In genomic region chrX:170010581-170011528, GRCm38 (mm10) we compare ENCODE assay signal across 8 mouse cellular contexts. TPM values are rescaled to one million over a fixed set of nuclear protein-coding genes. Genes with fewer than 3 reads are reported as not detected.
DNase-seq lines count a peak whose midpoint lies in the region; ATAC-seq and TF ChIP-seq lines count a peak whose summit lies in the region.
"Not testable (repeated sequence)": the region's sequence is repeated elsewhere in the genome, so short reads cannot be mapped to it uniquely, and the experiment has no call there.

No protein-coding gene starts in this region.

- H3K27me3 ChIP-seq in MEL (ENCODE audit: control insufficient read depth in 1 of 2, insufficient read depth in 2 of 2, low read length in 2 of 2); forebrain, embryonic 16.5 days (replicated peaks; ENCODE audit: control insufficient read depth, insufficient read depth, low read length); hindbrain, embryonic 11.5 days (ENCODE audit: control insufficient read depth, insufficient read depth, low read length); megakaryocyte, embryonic 14.5 days (replicated peaks): not testable (repeated sequence)

- peak overlapping the region; percentile 36 for H3K4me2 ChIP-seq in forebrain, embryonic 16.5 days (ENCODE audit: low read length)
- 0 out of 2 replicates have a peak overlapping the region, but pooled peaks have one; percentile 17 for H3K4me2 ChIP-seq in hindbrain, embryonic 11.5 days (replicated peaks; ENCODE audit: low read depth, low read length)

- TF ChIP-seq EP300 in MEL (IDR thresholded peaks at IDR 0.05; ENCODE audit: low read depth in 1 of 2, low read length in 2 of 2) = not testable (repeated sequence)

- H3K9ac ChIP-seq in MEL (ENCODE audit: control insufficient read depth, low read depth, low read length, poor library complexity, severe bottlenecking) = peak overlapping the region; percentile 57
- H3K9ac ChIP-seq in forebrain, embryonic 16.5 days (replicated peaks; ENCODE audit: low read depth, low read length); hindbrain, embryonic 11.5 days (ENCODE audit: low read depth, low read length): not testable (repeated sequence)

- ATAC-seq in forebrain, embryonic 16.5 days = peak; percentile 2; the same call in 1 of the 2 replicates
- ATAC-seq in hindbrain, embryonic 11.5 days (ENCODE audit: low FRiP score) = peak; percentile 36

- not testable (repeated sequence) for H3K9me3 ChIP-seq in MEL (replicated peaks; ENCODE audit: insufficient read depth, low read length)
- peaks cover 18% of the 10 kb centered on the region for H3K9me3 ChIP-seq in forebrain, embryonic 16.5 days (ENCODE audit: control insufficient read depth, low read length)
- peaks cover 25% of the 10 kb centered on the region for H3K9me3 ChIP-seq in hindbrain, embryonic 11.5 days (ENCODE audit: control insufficient read depth, low read length)
- peaks cover 49% of the 10 kb centered on the region for H3K9me3 ChIP-seq in megakaryocyte, embryonic 14.5 days

- not testable (repeated sequence) for TF ChIP-seq CTCF in MEL (IDR thresholded peaks at IDR 0.05 in 2 of 3, conservative IDR thresholded peaks at IDR 0.05 in 1 of 3; ENCODE audit: control insufficient read depth in 1 of 3, insufficient read depth in 1 of 3, low read depth in 2 of 3, low read length in 3 of 3, poor library complexity in 1 of 3, severe bottlenecking in 1 of 3)

- H3K36me3 ChIP-seq in MEL (ENCODE audit: control insufficient read depth in 1 of 2, insufficient read depth in 2 of 2, low read length in 2 of 2); forebrain, embryonic 16.5 days (ENCODE audit: control insufficient read depth, insufficient read depth); hindbrain, embryonic 11.5 days (ENCODE audit: control insufficient read depth, insufficient read depth, low read length); megakaryocyte, embryonic 14.5 days (replicated peaks; ENCODE audit: low read length): not testable (repeated sequence)

- H3K79me2 ChIP-seq in MEL (ENCODE audit: control insufficient read depth, insufficient read depth, low read length, poor library complexity) = peaks cover 14% of the 10 kb centered on the region

- TF ChIP-seq POLR2A in MEL (IDR thresholded peaks at IDR 0.05; ENCODE audit: control insufficient read depth in 1 of 2, insufficient read depth in 1 of 2, low read depth in 1 of 2, low read length in 2 of 2, poor library complexity in 1 of 2) = not testable (repeated sequence)

- DNase-seq in MEL (ENCODE audit: low read depth, low spot score) = peak; percentile 90
- DNase-seq in cerebellum, adult 9-10 months = peak; percentile 81
- DNase-seq in hindbrain, embryonic 11.5 days (ENCODE audit: low spot score) = peak; percentile 47
- peak; percentile 63 to 76 for DNase-seq in layer of hippocampus, postnatal 25 days (ENCODE audit: extremely low spot score in 1 of 2, low spot score in 1 of 2)
- DNase-seq in right cerebral cortex, adult 18-20 months = peak; percentile 82
- DNase-seq in urinary bladder, postnatal 10 days (ENCODE audit: low spot score) = peak; percentile 82

- TF ChIP-seq RAD21 in MEL (IDR thresholded peaks at IDR 0.05; ENCODE audit: low read depth, low read length) = not testable (repeated sequence)

- H3K27ac ChIP-seq in MEL (ENCODE audit: control insufficient read depth, low read depth, low read length) = peak overlapping the region; percentile 30
- not testable (repeated sequence) for H3K27ac ChIP-seq in forebrain, embryonic 16.5 days (ENCODE audit: low read length); hindbrain, embryonic 11.5 days (ENCODE audit: low read depth, low read length)

- peak overlapping the region; percentile 43 to 44 for H3K4me3 ChIP-seq in MEL (ENCODE audit: control insufficient read depth in 1 of 2, insufficient read depth in 1 of 2, low read depth in 2 of 2, low read length in 2 of 2)
- peak overlapping the region; percentile 10; the same call in 1 of the 2 replicates for H3K4me3 ChIP-seq in forebrain, embryonic 16.5 days (replicated peaks; ENCODE audit: low read length)
- peak overlapping the region; percentile 6; the same call in 1 of the 2 replicates for H3K4me3 ChIP-seq in hindbrain, embryonic 11.5 days (ENCODE audit: low read depth, low read length)
- H3K4me3 ChIP-seq in megakaryocyte, embryonic 14.5 days (replicated peaks) = peak overlapping the region; percentile 84

- not testable (repeated sequence) for H3K4me1 ChIP-seq in MEL (ENCODE audit: control insufficient read depth in 1 of 2, insufficient read depth in 2 of 2, low read length in 2 of 2); forebrain, embryonic 16.5 days (replicated peaks; ENCODE audit: control insufficient read depth, insufficient read depth, low read length); megakaryocyte, embryonic 14.5 days
- H3K4me1 ChIP-seq in hindbrain, embryonic 11.5 days (replicated peaks; ENCODE audit: control insufficient read depth, insufficient read depth, low read length) = peaks cover 12% of the 10 kb centered on the region

- WGBS in forebrain, embryonic 16.5 days = 83% methylated on average over 97 of the region's 97 CpGs
- WGBS in hindbrain, embryonic 11.5 days = 86% methylated on average over 97 of the region's 97 CpGs

RNA-seq across cellular contexts. Expression of gene Gm21887, which starts 1.4 kb away (rescaled TPM):
- total RNA-seq in MEL (2012; rRNA removed) = 2.5 and 4.7 TPM in 2 replicates
- polyA plus RNA-seq in MEL (2012; ENCODE audit: insufficient read depth in 1 of 2, insufficient read length in 2 of 2, low read depth in 1 of 2, low replicate concordance in 2 of 2, missing spikeins in 1 of 2) = 10 to 100 TPM in 1 of 2 experiments, not detected in 1; 88.8 TPM
- polyA plus RNA-seq in forebrain, embryonic 16.5 days (2015; fragmentation: Nextera tagmentation; extraction: Ambion mirVana) = 174 and 293 TPM in 2 replicates
- polyA plus RNA-seq in hindbrain, embryonic 11.5 days (2014; fragmentation: Nextera tagmentation; extraction: Ambion mirVana) = 174 and 175 TPM in 2 replicates
- total RNA-seq in layer of hippocampus, postnatal 25 days (2021) = 100 to 1,000 TPM in 1 of 2 experiments, 10 to 100 TPM in 1; 65.7 to 260 TPM
- polyA plus RNA-seq in megakaryocyte, embryonic 14.5 days (2012; ENCODE audit: insufficient read depth, low replicate concordance) = 1,328 and 1,796 TPM in 2 replicates

Comparison
In these comparisons a context has a peak if more than half of its experiments do, and no peak if none do; other contexts are left out.
1. H3K4me3 ChIP-seq: peak in every context shown above with its lines; median percentile 84 in megakaryocyte, embryonic 14.5 days; 44 in MEL; 10 in forebrain, embryonic 16.5 days; 6 in hindbrain, embryonic 11.5 days.